In the genomic region with DNA sequence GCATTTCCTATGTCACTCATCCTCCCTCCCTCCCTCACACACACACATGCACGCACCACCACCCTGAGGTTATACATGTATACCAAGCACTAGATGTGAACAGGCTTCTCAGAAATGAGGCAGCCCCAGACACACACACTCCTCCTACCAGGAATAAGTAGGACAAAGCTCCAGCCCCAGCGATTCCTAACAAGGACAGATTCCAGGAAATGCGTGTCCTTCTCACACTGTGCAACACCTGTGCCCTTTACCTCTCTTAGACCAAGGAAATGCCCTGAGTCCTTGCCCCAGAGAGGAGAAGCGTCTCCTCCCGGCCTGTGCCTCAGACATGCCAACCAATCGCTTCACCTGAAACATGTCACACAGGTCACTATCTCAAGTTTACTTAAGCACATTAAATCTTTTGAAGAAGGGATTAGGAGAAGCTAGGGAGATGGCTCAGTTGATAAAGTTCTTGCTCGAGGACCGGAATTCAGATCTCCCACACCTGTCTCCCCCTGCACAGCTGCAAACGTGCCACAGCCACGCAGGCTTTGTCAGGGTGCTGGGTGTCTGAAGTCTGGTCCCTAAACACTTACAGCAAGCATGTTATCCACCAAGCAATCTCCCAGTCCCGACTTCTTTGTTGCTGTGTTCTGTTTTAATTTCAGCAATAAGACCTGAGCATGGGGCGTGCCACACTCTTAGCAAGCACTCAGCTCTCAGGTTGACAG, we compare ENCODE assay signal across 17 mouse cellular contexts. TPM values are rescaled to one million over a fixed set of nuclear protein-coding genes. Genes with fewer than 3 reads are reported as not detected.
DNase-seq lines count a peak whose midpoint lies in the region; ATAC-seq and TF ChIP-seq lines count a peak whose summit lies in the region.
"Had no signal": no experiment of that assay in that cellular context is flagged by ENCODE, and none has a peak within 500 bp of the region (broad histone marks: within the 10 kb centered on the region; RNA-seq: fewer than 3 reads in every experiment).

No protein-coding gene starts in this region.

- WGBS in forebrain, postnatal 0 days = 77% methylated on average over 12 of the region's 12 CpGs
- WGBS in forebrain, embryonic 11.5 days = 87% methylated on average over 12 of the region's 12 CpGs
- WGBS in lung, postnatal 0 days = 50% methylated on average over 12 of the region's 12 CpGs
- WGBS in kidney, embryonic 14.5 days = 69% methylated on average over 12 of the region's 12 CpGs

- no peak overlapping the region for H3K4me3 ChIP-seq in forebrain, postnatal 0 days (ENCODE audit: low read depth, low read length)
- no peak overlapping the region for H3K4me3 ChIP-seq in forebrain, embryonic 11.5 days (ENCODE audit: low read depth, low read length)
- H3K4me3 ChIP-seq in lung, postnatal 0 days (ENCODE audit: low read depth, low read length) = no peak overlapping the region
- no peak overlapping the region for H3K4me3 ChIP-seq in myocyte
- no peak overlapping the region for H3K4me3 ChIP-seq in kidney, embryonic 14.5 days (ENCODE audit: low read length)

- peaks cover 63% of the 10 kb centered on the region for H3K79me2 ChIP-seq in myocyte (ENCODE audit: control insufficient read depth, insufficient read depth)

- H3K4me2 ChIP-seq in forebrain, postnatal 0 days (ENCODE audit: low read depth) = no peak overlapping the region
- no peak overlapping the region for H3K4me2 ChIP-seq in forebrain, embryonic 11.5 days (ENCODE audit: low read depth, low read length, severe bottlenecking)
- no peak overlapping the region for H3K4me2 ChIP-seq in lung, postnatal 0 days (replicated peaks; ENCODE audit: low read depth, low read length)
- H3K4me2 ChIP-seq in myocyte (ENCODE audit: low read depth) = peak overlapping the region; percentile 70
- no peak overlapping the region for H3K4me2 ChIP-seq in kidney, embryonic 14.5 days (replicated peaks; ENCODE audit: low read depth, low read length)
- H3K4me2 ChIP-seq: midbrain, embryonic 11.5 days had no signal

- H3K4me1 ChIP-seq in forebrain, postnatal 0 days (ENCODE audit: insufficient read depth) = no peaks in the 10 kb centered on the region
- peaks cover 4% of the 10 kb centered on the region; the same call in 1 of the 2 replicates for H3K4me1 ChIP-seq in forebrain, embryonic 11.5 days (replicated peaks; ENCODE audit: control insufficient read depth, insufficient read depth, low read length)
- H3K4me1 ChIP-seq in lung, postnatal 0 days (ENCODE audit: insufficient read depth, low read depth, low read length) = peaks cover 3% of the 10 kb centered on the region; the same call in 1 of the 2 replicates
- H3K4me1 ChIP-seq in kidney, embryonic 14.5 days (ENCODE audit: control insufficient read depth, insufficient read depth, low read length) = peaks cover 35% of the 10 kb centered on the region

- no peak for TF ChIP-seq CTCF in forebrain, postnatal 0 days (IDR thresholded peaks at IDR 0.05; ENCODE audit: low read depth)
- TF ChIP-seq CTCF in lung, postnatal 0 days (IDR thresholded peaks at IDR 0.05) = no peak

- no peak for DNase-seq in forebrain, postnatal 0 days
- DNase-seq in forebrain, embryonic 11.5 days (ENCODE audit: low spot score) = no peak
- no peak for DNase-seq in lung, postnatal 0 days (ENCODE audit: low spot score)
- DNase-seq in lung, postnatal 25 days (ENCODE audit: low spot score) = no peak
- no peak for DNase-seq in gastrocnemius, adult 8-10 months (ENCODE audit: low spot score in 2 of 2)
- DNase-seq: B cell, adult 2 months; kidney, adult 18-20 months; spleen, adult 18-20 months had no signal

- no peak overlapping the region for H3K9ac ChIP-seq in forebrain, postnatal 0 days
- H3K9ac ChIP-seq in forebrain, embryonic 11.5 days (ENCODE audit: low read length) = no peak overlapping the region
- H3K9ac ChIP-seq in lung, postnatal 0 days (replicated peaks; ENCODE audit: low read depth) = no peak overlapping the region
- no peak overlapping the region for H3K9ac ChIP-seq in kidney, embryonic 14.5 days (ENCODE audit: low read depth, low read length)
- H3K9ac ChIP-seq: liver, embryonic 14.5 days had no signal

- peaks cover 8% of the 10 kb centered on the region; the same call in 1 of the 2 replicates for H3K36me3 ChIP-seq in forebrain, postnatal 0 days (ENCODE audit: insufficient read depth)
- H3K36me3 ChIP-seq in forebrain, embryonic 11.5 days (ENCODE audit: control insufficient read depth, insufficient read depth, low read length) = no peaks in the 10 kb centered on the region
- 0 out of 2 replicates have a peak, but pooled peaks cover 5% of the 10 kb centered on the region for H3K36me3 ChIP-seq in lung, postnatal 0 days (ENCODE audit: insufficient read depth, low read length)
- H3K36me3 ChIP-seq in myocyte (ENCODE audit: control insufficient read depth, insufficient read depth) = peaks cover 13% of the 10 kb centered on the region
- H3K36me3 ChIP-seq in kidney, embryonic 14.5 days (ENCODE audit: control insufficient read depth, insufficient read depth, low read length) = peaks cover 17% of the 10 kb centered on the region

- no peaks in the 10 kb centered on the region for H3K27me3 ChIP-seq in forebrain, postnatal 0 days (ENCODE audit: insufficient read depth, low read length)
- no peaks in the 10 kb centered on the region for H3K27me3 ChIP-seq in forebrain, embryonic 11.5 days (ENCODE audit: control insufficient read depth, insufficient read depth, low read length)
- H3K27me3 ChIP-seq in lung, postnatal 0 days (replicated peaks; ENCODE audit: insufficient read depth, low read length) = no peaks in the 10 kb centered on the region
- H3K27me3 ChIP-seq in myocyte (ENCODE audit: control insufficient read depth, insufficient read depth, insufficient read length) = no peaks in the 10 kb centered on the region
- no peaks in the 10 kb centered on the region for H3K27me3 ChIP-seq in kidney, embryonic 14.5 days (ENCODE audit: control insufficient read depth, insufficient read depth, low read length)

- no peak overlapping the region for H3ac ChIP-seq in myocyte (ENCODE audit: control insufficient read depth, insufficient read length)

- no peak for TF ChIP-seq POLR2A in myocyte (IDR thresholded peaks at IDR 0.05; ENCODE audit: insufficient read length, low read depth)

- H3K9me3 ChIP-seq in forebrain, postnatal 0 days (ENCODE audit: low read length) = no peaks in the 10 kb centered on the region
- H3K9me3 ChIP-seq in forebrain, embryonic 11.5 days (ENCODE audit: control insufficient read depth, low read length) = no peaks in the 10 kb centered on the region
- H3K9me3 ChIP-seq in lung, postnatal 0 days (ENCODE audit: low read length) = no peaks in the 10 kb centered on the region
- H3K9me3 ChIP-seq in kidney, embryonic 14.5 days (ENCODE audit: control insufficient read depth, low read length) = no peaks in the 10 kb centered on the region

- H3K27ac ChIP-seq in forebrain, postnatal 0 days (ENCODE audit: low read depth, low read length) = peak overlapping the region; percentile 3; the same call in 1 of the 2 replicates
- H3K27ac ChIP-seq in forebrain, embryonic 11.5 days (ENCODE audit: low read depth, low read length) = no peak overlapping the region
- H3K27ac ChIP-seq in lung, postnatal 0 days (ENCODE audit: low read length) = no peak overlapping the region
- no peak overlapping the region for H3K27ac ChIP-seq in kidney, embryonic 14.5 days (ENCODE audit: low read depth, low read length)
- H3K27ac ChIP-seq: liver, embryonic 14.5 days had no signal

- TF ChIP-seq EP300 in lung, postnatal 0 days (IDR thresholded peaks at IDR 0.05) = no peak

- no peak; the same call in 1 of the 2 replicates for ATAC-seq in forebrain, postnatal 0 days
- no peak for ATAC-seq in forebrain, embryonic 11.5 days (replicated peaks; ENCODE audit: low FRiP score)
- ATAC-seq in lung, postnatal 0 days = peak; percentile 32; the same call in 1 of the 2 replicates
- no peak for ATAC-seq in erythroblast, adult 5-6 weeks (replicated peaks; ENCODE audit: low FRiP score, poor library complexity, severe bottlenecking)
- ATAC-seq in kidney, embryonic 14.5 days (ENCODE audit: low FRiP score, low TSS enrichment) = no peak

TF ChIP-seq in myocyte, 11 proteins besides CTCF, POLR2A, EP300 and RAD21:
- TF ChIP-seq TCF3 (IDR thresholded peaks at IDR 0.05; ENCODE audit: insufficient read length, low read depth) (peak; percentile 27), MYOG (IDR thresholded peaks at IDR 0.05; ENCODE audit: control insufficient read depth in 1 of 3, insufficient read depth in 1 of 3, insufficient read length in 2 of 3, low read depth in 2 of 3) (peak in 2 of 3 experiments; percentile 87 to 94), MYOD1 (IDR thresholded peaks at IDR 0.05; ENCODE audit: control insufficient read depth in 1 of 3, insufficient read length in 2 of 3, low read depth in 2 of 3) (peak in 2 of 3 experiments; percentile 89 to 90), SRF (IDR thresholded peaks at IDR 0.05; ENCODE audit: control insufficient read depth, insufficient read length, low read depth) (no peak), E2F4 (IDR thresholded peaks at IDR 0.05; ENCODE audit: insufficient read depth) (no peak), TCF12 (IDR thresholded peaks at IDR 0.05; ENCODE audit: insufficient read depth, poor library complexity, severe bottlenecking) (peak; percentile 43)
TF ChIP-seq in myocyte: peak in this region for 4.

RNA-seq across cellular contexts. Expression of gene Ube4b, which starts 25.5 kb away (rescaled TPM):
- total RNA-seq in forebrain, postnatal 0 days (2014; rRNA removed) = 81.0 and 93.3 TPM in 2 replicates
- polyA plus RNA-seq in forebrain, postnatal 0 days (2015; fragmentation: Nextera tagmentation; extraction: Ambion mirVana) = 41.0 and 47.6 TPM in 2 replicates
- 67.0 and 70.6 TPM in 2 replicates for polyA plus RNA-seq in forebrain, embryonic 11.5 days (2014; fragmentation: Nextera tagmentation; extraction: Ambion mirVana)
- polyA plus RNA-seq in lung, postnatal 0 days (2015; fragmentation: Nextera tagmentation; extraction: Ambion mirVana) = 14.2 and 15.1 TPM in 2 replicates
- polyA plus RNA-seq in myocyte (2012; fragmentation: generic; extraction: Trizol) = 57.4 TPM
- total RNA-seq in erythroblast, adult 5-6 weeks (2015; ENCODE audit: low replicate concordance) = 29.9 and 37.1 TPM in 2 replicates
- total RNA-seq in erythroblast, adult 5-6 weeks (2017; ENCODE audit: low replicate concordance) = 26.8 and 34.8 TPM in 2 replicates
- total RNA-seq in gastrocnemius, adult 8-10 months (2022) = 10 to 100 TPM; 35.4 to 39.1 (median 35.6) TPM
- 42.9 and 44.9 TPM in 2 replicates for polyA plus RNA-seq in kidney, embryonic 14.5 days (2014; fragmentation: Nextera tagmentation; extraction: Ambion mirVana)

RNA-seq across cellular contexts. Expression of gene Rbp7, which starts 53.7 kb away (rescaled TPM):
- not detected in 2 replicates for total RNA-seq in forebrain, postnatal 0 days (2014; rRNA removed)
- polyA plus RNA-seq in forebrain, postnatal 0 days (2015; fragmentation: Nextera tagmentation; extraction: Ambion mirVana) = 0.30 and 0.49 TPM in 2 replicates
- not detected in 2 replicates for polyA plus RNA-seq in forebrain, embryonic 11.5 days (2014; fragmentation: Nextera tagmentation; extraction: Ambion mirVana)
- polyA plus RNA-seq in lung, postnatal 0 days (2015; fragmentation: Nextera tagmentation; extraction: Ambion mirVana) = 1.4 and 1.8 TPM in 2 replicates
- polyA plus RNA-seq in myocyte (2012; fragmentation: generic; extraction: Trizol) = not detected
- not detected in 2 replicates for total RNA-seq in erythroblast, adult 5-6 weeks (2015; ENCODE audit: low replicate concordance)
- total RNA-seq in erythroblast, adult 5-6 weeks (2017; ENCODE audit: low replicate concordance) = not detected in 2 replicates
- 10 to 100 TPM in 1 of 4 experiments, 1 to 10 TPM in 3; 3.8 to 14.0 (median 5.8) TPM for total RNA-seq in gastrocnemius, adult 8-10 months (2022)
- polyA plus RNA-seq in kidney, embryonic 14.5 days (2014; fragmentation: Nextera tagmentation; extraction: Ambion mirVana) = 1.1 and 1.8 TPM in 2 replicates
- total RNA-seq: left cerebral cortex, adult 18-20 months had no signal
- polyA plus RNA-seq: brain, embryonic 14.5 days; embryonic facial prominence, embryonic 11.5 days; liver, embryonic 14.5 days; midbrain, embryonic 11.5 days; neural tube, embryonic 14.5 days had no signal
